Mouse (Mus musculus) stomach, embryonic 15.5 days (tissue): ENCODE data around the gene Ptprf. TPM values are rescaled to one million over a fixed set of nuclear protein-coding genes. Genes with fewer than 3 reads are reported as not detected.

Experiments used
- ATAC-seq: fragments of 200-750 bp; cut with Nextera tagmentation; 2 replicates; pipeline ENCODE4 v1.8.0; 2017; ENCODE audit warnings: low read depth, moderate number of reproducible peaks, moderate TSS enrichment; ENCODE audit not compliant: insufficient read depth, low FRiP score
- H3K27ac ChIP-seq: fragments of 300-500 bp; sonication (generic); 2 replicates; pipeline ENCODE4 v1.5.1; 2015; ENCODE audit warnings: mild to moderate bottlenecking, inconsistent platforms
- H3K27me3 ChIP-seq: fragments of 300-500 bp; sonication (generic); replicated peaks from 2 replicates; pipeline ENCODE4 v1.6.1; 2015; ENCODE audit warnings: inconsistent platforms
- H3K36me3 ChIP-seq: fragments of 300-500 bp; sonication (generic); 2 replicates; pipeline ENCODE4 v1.6.1; 2015; ENCODE audit warnings: inconsistent platforms
- H3K4me1 ChIP-seq: fragments of 300-500 bp; sonication (generic); 2 replicates; pipeline ENCODE4 v1.6.1; 2015; ENCODE audit warnings: inconsistent platforms
- H3K4me2 ChIP-seq: fragments of 300-500 bp; sonication (generic); 2 replicates; pipeline ENCODE4 v1.6.1; 2015; ENCODE audit warnings: mild to moderate bottlenecking, inconsistent platforms
- H3K4me3 ChIP-seq: fragments of 300-500 bp; sonication (generic); replicated peaks from 2 replicates; pipeline ENCODE4 v1.5.1; 2015; ENCODE audit warnings: inconsistent platforms
- H3K9ac ChIP-seq: fragments of 300-500 bp; sonication (generic); 2 replicates; pipeline ENCODE4 v1.6.1; 2015; ENCODE audit warnings: inconsistent platforms
- H3K9me3 ChIP-seq: fragments of 300-500 bp; sonication (generic); 2 replicates; pipeline ENCODE4 v1.6.1; 2016; ENCODE audit warnings: inconsistent platforms
- WGBS: fragments of 180-500 bp; shearing (Covaris S2); methylation state at CpG from one replicate; pipeline ENCODE4 v1.1.7; 2015; 5-methylcytosine and 5-hydroxymethylcytosine counted together
- polyA plus RNA-seq: library from polyadenylated mRNA; unstranded; fragments of >200 nt; fragmentation: Nextera tagmentation; extraction: Ambion mirVana; gene quantifications from 2 replicates; pipeline ENCODE4 v1.2.1, GENCODE M21; 2015

The Ptprf gene
- polyA plus RNA-seq, 1 experiment from 2014 or later, result 79.2 TPM

GRCm38 (mm10) chr4:118227398-118227797 lies 63.8 kb downstream of the Ptprf start:
- H3K36me3 ChIP-seq, result peaks cover 61% of the 10 kb centered on the region
- no peak overlapping the region for H3K9ac ChIP-seq
- no peak overlapping the region for H3K4me3 ChIP-seq
- H3K27ac ChIP-seq, result no peak overlapping the region
- 84% methylated on average over 12 of the region's 12 CpGs for WGBS
- no peak overlapping the region for H3K4me2 ChIP-seq
- no peak for ATAC-seq
- no peaks in the 10 kb centered on the region for H3K4me1 ChIP-seq
- H3K27me3 ChIP-seq, result no peaks in the 10 kb centered on the region
- H3K9me3 ChIP-seq, result no peaks in the 10 kb centered on the region

GRCm38 (mm10) chr4:118221261-118221660 lies 69.9 kb downstream of the Ptprf start:
- Histone ChIP-seq H3K4me3 (no peak overlapping the region), H3K4me2 (no peak overlapping the region), H3K36me3 (peaks cover 73% of the 10 kb centered on the region), H3K4me1 (no peaks in the 10 kb centered on the region), H3K9me3 (no peaks in the 10 kb centered on the region), H3K27me3 (no peaks in the 10 kb centered on the region), H3K9ac (no peak overlapping the region), H3K27ac (no peak overlapping the region)
- 66% methylated on average over 7 of the region's 7 CpGs for WGBS
- no peak for ATAC-seq

GRCm38 (mm10) chr4:118220756-118221155 lies 70.4 kb downstream of the Ptprf start:
- Histone ChIP-seq H3K4me2 (no peak overlapping the region), H3K9ac (no peak overlapping the region), H3K4me3 (no peak overlapping the region), H3K4me1 (no peaks in the 10 kb centered on the region), H3K36me3 (peaks cover 70% of the 10 kb centered on the region), H3K27me3 (no peaks in the 10 kb centered on the region), H3K9me3 (no peaks in the 10 kb centered on the region), H3K27ac (no peak overlapping the region)
- ATAC-seq, result no peak
- WGBS, result 74% methylated on average over 9 of the region's 9 CpGs

- Histone ChIP-seq H3K4me2 (no peak overlapping the region), H3K36me3 (peaks cover 61% of the 10 kb centered on the region), H3K4me1 (no peaks in the 10 kb centered on the region), H3K27ac (no peak overlapping the region), H3K27me3 (no peaks in the 10 kb centered on the region), H3K9ac (no peak overlapping the region), H3K4me3 (no peak overlapping the region), H3K9me3 (no peaks in the 10 kb centered on the region)
- ATAC-seq, result no peak
- WGBS, result 78% methylated on average over 6 of the region's 6 CpGs
Observed at GRCm38 (mm10) chr4:118219487-118219886, 71.7 kb downstream of the Ptprf start.

GRCm38 (mm10) chr4:118218521-118218920 lies 72.7 kb downstream of the Ptprf start:
- no peak overlapping the region for H3K9ac ChIP-seq
- no peak overlapping the region for H3K27ac ChIP-seq
- no peak overlapping the region for H3K4me3 ChIP-seq
- no peaks in the 10 kb centered on the region for H3K9me3 ChIP-seq
- H3K36me3 ChIP-seq, result peaks cover 53% of the 10 kb centered on the region
- 88% methylated on average over 5 of the region's 5 CpGs for WGBS
- no peaks in the 10 kb centered on the region for H3K4me1 ChIP-seq
- H3K27me3 ChIP-seq, result no peaks in the 10 kb centered on the region
- no peak for ATAC-seq
- no peak overlapping the region for H3K4me2 ChIP-seq

DNA sequence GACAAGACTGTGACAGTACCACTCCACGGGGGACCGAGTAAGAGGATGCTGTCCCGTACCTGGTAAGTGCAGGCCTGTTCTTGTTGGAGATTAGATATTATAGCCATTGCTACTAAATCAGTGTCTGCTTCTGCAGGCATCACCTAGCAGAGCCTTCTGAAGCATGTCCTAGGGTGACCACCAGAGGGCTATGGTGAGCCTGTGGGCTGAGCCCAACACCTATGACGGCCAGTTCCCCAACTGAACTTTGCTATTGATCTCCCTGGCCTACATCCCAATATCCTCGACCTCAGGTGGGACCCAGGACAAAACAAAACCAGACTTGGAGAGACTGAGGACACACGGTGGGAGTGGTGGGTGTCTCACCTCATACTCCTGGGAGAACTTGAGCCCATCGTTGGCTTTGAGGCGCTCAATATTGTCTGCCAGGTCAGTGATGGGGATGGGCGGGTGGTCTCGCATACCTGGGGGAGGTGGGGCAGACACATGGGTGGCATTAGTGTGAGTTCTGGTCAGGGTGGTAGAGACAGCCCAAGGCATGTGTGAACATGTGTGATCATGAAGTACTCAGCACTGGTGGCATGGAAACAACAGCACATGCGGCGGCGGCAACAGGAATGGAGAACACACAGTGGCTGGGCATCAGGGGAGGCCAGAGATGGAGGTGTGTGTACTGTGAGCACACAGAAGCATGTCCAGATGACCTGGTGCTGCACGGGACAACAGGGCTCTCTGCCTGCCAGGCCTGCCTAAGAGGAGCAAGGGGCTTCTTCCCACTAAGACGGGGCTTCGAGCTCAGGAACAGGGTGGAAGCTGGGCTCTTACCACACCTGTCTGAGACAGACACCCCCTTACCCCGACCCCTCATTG lies 74.2 kb downstream of the Ptprf start:
- no peak overlapping the region for H3K4me3 ChIP-seq
- no peaks in the 10 kb centered on the region for H3K9me3 ChIP-seq
- H3K4me1 ChIP-seq, result no peaks in the 10 kb centered on the region
- H3K4me2 ChIP-seq, result no peak overlapping the region
- 78% methylated on average over 17 of the region's 17 CpGs for WGBS
- no peak overlapping the region for H3K9ac ChIP-seq
- no peaks in the 10 kb centered on the region for H3K27me3 ChIP-seq
- no peak overlapping the region for H3K27ac ChIP-seq
- peaks cover 58% of the 10 kb centered on the region for H3K36me3 ChIP-seq
- peak; percentile 20; the same call in 1 of the 2 replicates for ATAC-seq

- Histone ChIP-seq H3K9ac (no peak overlapping the region), H3K27ac (no peak overlapping the region), H3K36me3 (peaks cover 56% of the 10 kb centered on the region), H3K4me3 (no peak overlapping the region), H3K4me1 (no peaks in the 10 kb centered on the region), H3K4me2 (no peak overlapping the region), H3K9me3 (no peaks in the 10 kb centered on the region), H3K27me3 (no peaks in the 10 kb centered on the region)
- 85% methylated on average over 1 of the region's 1 CpGs for WGBS
- no peak; the same call in 1 of the 2 replicates for ATAC-seq
Observed at GRCm38 (mm10) chr4:118214891-118215290, 76.3 kb downstream of the Ptprf start.

DNA sequence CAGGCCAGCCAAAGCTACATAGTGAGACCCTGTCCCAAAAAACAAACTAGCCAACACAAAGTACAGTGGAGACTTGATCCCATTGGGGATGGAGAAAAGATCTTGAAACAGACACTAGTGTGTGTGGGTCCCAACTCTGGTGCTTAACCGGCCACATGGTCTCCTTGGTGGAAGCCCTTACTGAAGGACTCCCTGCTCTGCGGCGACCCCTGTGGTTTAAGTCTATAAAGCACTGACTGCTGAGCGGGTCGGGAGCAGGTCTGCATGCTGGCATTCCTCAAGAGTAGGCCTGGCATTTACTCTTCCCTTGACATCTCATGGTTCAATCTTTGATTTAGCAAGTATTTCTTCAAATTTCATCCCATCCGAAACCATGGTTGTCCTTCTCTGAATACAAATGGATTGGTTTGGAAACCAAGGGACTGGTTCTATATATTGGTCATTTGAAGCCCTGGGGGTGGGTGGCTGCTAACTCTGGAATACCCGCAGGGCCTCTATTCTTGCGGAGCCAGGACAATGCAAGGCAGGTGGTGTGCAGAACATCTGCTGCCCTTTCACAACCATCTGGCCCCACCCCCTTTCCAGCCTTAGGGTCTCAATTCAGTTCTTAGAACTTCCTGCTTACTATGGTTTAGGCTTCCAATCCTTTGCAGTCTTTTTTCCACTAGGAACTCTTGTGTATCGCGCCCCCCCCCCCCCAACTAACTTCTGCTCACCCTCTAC lies 84.1 kb downstream of the Ptprf start:
- no peak overlapping the region for H3K9ac ChIP-seq
- no peak for ATAC-seq
- WGBS, result 63% methylated on average over 8 of the region's 10 CpGs
- no peak overlapping the region for H3K4me2 ChIP-seq
- no peak overlapping the region for H3K4me3 ChIP-seq
- H3K36me3 ChIP-seq, result peaks cover 29% of the 10 kb centered on the region
- no peaks in the 10 kb centered on the region for H3K27me3 ChIP-seq
- H3K4me1 ChIP-seq, result no peaks in the 10 kb centered on the region
- H3K9me3 ChIP-seq, result no peaks in the 10 kb centered on the region
- no peak overlapping the region for H3K27ac ChIP-seq

- H3K4me3 ChIP-seq, result no peak overlapping the region
- H3K27ac ChIP-seq, result no peak overlapping the region
- H3K36me3 ChIP-seq, result peaks cover 25% of the 10 kb centered on the region
- H3K9me3 ChIP-seq, result no peaks in the 10 kb centered on the region
- H3K4me1 ChIP-seq, result no peaks in the 10 kb centered on the region
- H3K9ac ChIP-seq, result no peak overlapping the region
- no peaks in the 10 kb centered on the region for H3K27me3 ChIP-seq
- no peak for ATAC-seq
- WGBS, result 83% methylated on average over 2 of the region's 2 CpGs
- H3K4me2 ChIP-seq, result no peak overlapping the region
Observed at GRCm38 (mm10) chr4:118205906-118206305, 85.3 kb downstream of the Ptprf start.

DNA sequence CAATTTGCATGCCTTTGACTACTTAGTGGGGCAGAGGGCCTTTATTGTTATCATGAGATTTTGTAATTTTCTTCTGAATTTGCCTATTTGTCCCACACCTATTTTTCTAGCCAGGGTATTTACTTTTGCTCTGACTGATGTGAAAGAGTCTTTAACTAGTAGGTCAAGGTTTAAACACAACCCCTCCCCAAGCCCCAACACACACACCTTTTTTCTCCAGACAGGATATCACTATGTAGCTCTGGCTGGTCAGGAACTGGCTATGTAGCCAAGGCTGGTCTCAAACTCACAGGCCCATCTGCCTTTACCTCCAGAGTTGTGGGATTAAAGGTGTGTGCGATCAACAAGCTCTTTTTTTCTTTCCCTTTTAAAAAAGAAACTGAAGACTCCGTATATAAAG lies 92.1 kb downstream of the Ptprf start:
- Histone ChIP-seq H3K27ac (no peak overlapping the region), H3K36me3 (no peaks in the 10 kb centered on the region), H3K4me3 (no peak overlapping the region), H3K9me3 (no peaks in the 10 kb centered on the region), H3K27me3 (no peaks in the 10 kb centered on the region), H3K4me1 (no peaks in the 10 kb centered on the region), H3K9ac (no peak overlapping the region), H3K4me2 (no peak overlapping the region)
- WGBS, result 77% methylated on average over 2 of the region's 2 CpGs
- ATAC-seq, result peak; percentile 56; the same call in 1 of the 2 replicates

DNA sequence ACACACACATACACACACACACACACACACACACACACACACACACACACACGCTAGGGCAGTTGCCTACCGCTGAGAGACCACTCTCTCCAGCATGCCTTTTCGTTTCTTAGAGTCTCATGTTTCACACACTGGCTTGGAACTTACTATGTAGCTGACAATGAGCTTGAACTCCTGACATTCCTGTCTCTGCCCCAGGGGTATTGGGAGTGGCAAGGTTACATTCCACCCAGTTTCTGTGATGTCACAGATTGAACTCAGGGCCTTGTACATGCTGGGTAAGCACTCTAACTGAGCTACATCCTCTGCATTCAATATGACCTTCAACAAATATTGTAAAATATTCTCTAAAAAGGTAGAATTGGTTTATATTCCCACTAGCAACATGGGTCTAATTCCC lies 92.6 kb downstream of the Ptprf start:
- Histone ChIP-seq H3K27me3 (no peaks in the 10 kb centered on the region), H3K9me3 (no peaks in the 10 kb centered on the region), H3K4me3 (no peak overlapping the region), H3K4me2 (no peak overlapping the region), H3K4me1 (no peaks in the 10 kb centered on the region), H3K27ac (no peak overlapping the region), H3K9ac (no peak overlapping the region), H3K36me3 (no peaks in the 10 kb centered on the region)
- ATAC-seq, result no peak; the same call in 1 of the 2 replicates
- 56% methylated on average over 3 of the region's 3 CpGs for WGBS

GRCm38 (mm10) chr4:118196185-118196584 lies 95.0 kb downstream of the Ptprf start:
- no peaks in the 10 kb centered on the region for H3K9me3 ChIP-seq
- H3K4me1 ChIP-seq, result no peaks in the 10 kb centered on the region
- no peak overlapping the region for H3K4me3 ChIP-seq
- no peak for ATAC-seq
- H3K36me3 ChIP-seq, result no peaks in the 10 kb centered on the region
- H3K27ac ChIP-seq, result no peak overlapping the region
- 79% methylated on average over 10 of the region's 10 CpGs for WGBS
- H3K27me3 ChIP-seq, result no peaks in the 10 kb centered on the region
- no peak overlapping the region for H3K9ac ChIP-seq
- no peak overlapping the region for H3K4me2 ChIP-seq
